Mouse (Mus musculus) bone marrow macrophage, adult 2 months (primary cell): ENCODE measurements at regions not wholly inside any gene's neighbourhood (a gene's known extent, or its start where the extent isn't known, plus 50 kb on each side); places are given as distances from the start of the nearest gene placed in this dataset.

Experiments
- H3K27ac ChIP-seq: 2 replicates; pipeline ENCODE4 v1.5.1; 2012; ENCODE audit warnings: low read depth, low read length; ENCODE audit not compliant: insufficient read depth
- H3K4me1 ChIP-seq: 2 replicates; pipeline ENCODE4 v1.6.1; 2012; ENCODE audit warnings: low read length; ENCODE audit not compliant: control insufficient read depth, insufficient read depth
- H3K4me3 ChIP-seq: 2 replicates; pipeline ENCODE4 v1.5.1; 2012; ENCODE audit warnings: mild to moderate bottlenecking, low read length, moderate library complexity; ENCODE audit not compliant: insufficient read depth
- CTCF ChIP-seq: IDR thresholded peaks from 2 replicates; pipeline ENCODE4 v1.5.1; 2012; ENCODE audit warnings: low read depth, mild to moderate bottlenecking, low read length, moderate library complexity
- POLR2A ChIP-seq: IDR thresholded peaks from 2 replicates; pipeline ENCODE4 v1.6.1; 2012; ENCODE audit warnings: mild to moderate bottlenecking, low read depth, low read length, borderline replicate concordance

GRCm38 (mm10) chr14:61817711-61818110 is 210.5 kb downstream of the Kcnrg start:
- TF ChIP-seq POLR2A (no peak), CTCF (no peak)
- Histone ChIP-seq H3K4me3 (no peak overlapping the region), H3K27ac (no peak overlapping the region), H3K4me1 (no peaks in the 10 kb centered on the region)

- TF ChIP-seq POLR2A (no peak), CTCF (no peak)
- Histone ChIP-seq H3K4me3 (no peak overlapping the region), H3K27ac (no peak overlapping the region), H3K4me1 (no peaks in the 10 kb centered on the region; the same call in 1 of the 2 replicates)
These were observed 211.1 kb downstream of the Kcnrg start for GRCm38 (mm10) chr14:61818365-61818764.

GRCm38 (mm10) chr14:61819251-61819650 is 212.0 kb downstream of the Kcnrg start:
- TF ChIP-seq CTCF (no peak), POLR2A (no peak)
- H3K4me3 ChIP-seq = no peak overlapping the region
- H3K4me1 ChIP-seq = no peaks in the 10 kb centered on the region; the same call in 1 of the 2 replicates
- H3K27ac ChIP-seq = no peak overlapping the region

- no peak overlapping the region for H3K4me3 ChIP-seq
- peaks cover 20% of the 10 kb centered on the region for H3K4me1 ChIP-seq
- no peak overlapping the region for H3K27ac ChIP-seq
- TF ChIP-seq CTCF (no peak), POLR2A (no peak)
These were observed 227.2 kb downstream of the Kcnrg start for GRCm38 (mm10) chr14:61834291-61834936.

- no peak overlapping the region for H3K27ac ChIP-seq
- peaks cover 17% of the 10 kb centered on the region for H3K4me1 ChIP-seq
- no peak overlapping the region for H3K4me3 ChIP-seq
- TF ChIP-seq CTCF (no peak), POLR2A (no peak)
These were observed 228.5 kb downstream of the Kcnrg start for GRCm38 (mm10) chr14:61835729-61836128.

GRCm38 (mm10) chr14:61836231-61836630 is 229.0 kb downstream of the Kcnrg start:
- Histone ChIP-seq H3K27ac (no peak overlapping the region), H3K4me3 (no peak overlapping the region), H3K4me1 (peaks cover 17% of the 10 kb centered on the region)
- no peak for TF ChIP-seq POLR2A
- TF ChIP-seq CTCF = no peak

GRCm38 (mm10) chr14:61836965-61837364 is 229.7 kb downstream of the Kcnrg start:
- TF ChIP-seq POLR2A = no peak
- TF ChIP-seq CTCF = no peak
- H3K4me1 ChIP-seq = peaks cover 17% of the 10 kb centered on the region
- no peak overlapping the region for H3K4me3 ChIP-seq
- no peak overlapping the region for H3K27ac ChIP-seq

- TF ChIP-seq POLR2A (no peak), CTCF (no peak)
- Histone ChIP-seq H3K4me3 (no peak overlapping the region), H3K27ac (no peak overlapping the region), H3K4me1 (peaks cover 17% of the 10 kb centered on the region)
These were observed 230.6 kb downstream of the Kcnrg start for GRCm38 (mm10) chr14:61837851-61838250.

GRCm38 (mm10) chr14:61842476-61842875 is 235.2 kb downstream of the Kcnrg start:
- H3K4me1 ChIP-seq = 0 out of 2 replicates have a peak, but pooled peaks cover 2% of the 10 kb centered on the region
- H3K27ac ChIP-seq = no peak overlapping the region
- TF ChIP-seq CTCF (no peak), POLR2A (no peak)
- no peak overlapping the region for H3K4me3 ChIP-seq

GRCm38 (mm10) chr14:61846441-61846840 is 239.2 kb downstream of the Kcnrg start:
- peaks cover 7% of the 10 kb centered on the region for H3K4me1 ChIP-seq
- no peak overlapping the region for H3K4me3 ChIP-seq
- TF ChIP-seq CTCF = no peak
- TF ChIP-seq POLR2A = no peak
- no peak overlapping the region for H3K27ac ChIP-seq
